Mouse (Mus musculus) common myeloid progenitor, adult 5-6 weeks (primary cell): ENCODE data around the gene Mup11. TPM values are rescaled to one million over a fixed set of nuclear protein-coding genes. Genes with fewer than 3 reads are reported as not detected.
"Not testable (repeated sequence)": the region's sequence is repeated elsewhere in the genome, so short reads cannot be mapped to it uniquely, and the experiment has no call there.

Experiments used
- ATAC-seq: replicated peaks from 2 replicates; pipeline ENCODE4 v1.8.0; 2016; ENCODE audit warnings: low read depth, mild to moderate bottlenecking, moderate TSS enrichment, inconsistent platforms; ENCODE audit not compliant: poor library complexity, severe bottlenecking
- total RNA-seq: library from RNA; stranded (forward); fragments of 200-1000, 187-1606 nt; gene quantifications from 2 replicates; pipeline ENCODE4 v1.2.3, GENCODE M21; 2017

Gene Mup11
- not detected in 2 replicates for total RNA-seq

- not testable (repeated sequence) for ATAC-seq
Measured at GRCm38 (mm10) chr4:60662311-60662710, at the start of gene Mup11. Gene Mup11, minus strand, starts transcription at chr4:60662411.

Other genes starting within 250 kb of the Mup11 start
- not detected in 2 replicates for gene Mup9, start 240.5 kb downstream of the Mup11 start, total RNA-seq
- gene Mup1, start 160.5 kb downstream of the Mup11 start, total RNA-seq = not detected in 2 replicates
- not detected in 2 replicates for gene Mup10, start 80.2 kb downstream of the Mup11 start, total RNA-seq
- gene Mup12, start 78.9 kb upstream of the Mup11 start, total RNA-seq = not detected in 2 replicates
- gene Mup22, start 159.1 kb upstream of the Mup11 start, total RNA-seq = not detected in 2 replicates